Mouse (Mus musculus): Measurements from ENCODE around the gene Mrps18b. TPM values are rescaled to one million over a fixed set of nuclear protein-coding genes. Genes with fewer than 3 reads are reported as not detected.

The Mrps18b gene
- polyA plus RNA-seq, 1 experiment, result 69.7 TPM

GRCm38 (mm10) chr17:35866911-35867890, 49.0 kb downstream of the Mrps18b start:
- Histone ChIP-seq H3K4me3 (ENCODE audit: control insufficient read depth, insufficient read depth, low read length) (peak overlapping the region; percentile 96), H3K4me1 (replicated peaks; ENCODE audit: control insufficient read depth, insufficient read depth, low read length) (peaks cover 39% of the 10 kb centered on the region), H3K27me3 (ENCODE audit: control insufficient read depth, insufficient read depth, low read length) (no peaks in the 10 kb centered on the region), H3K27ac (ENCODE audit: control insufficient read depth, insufficient read depth, low read length) (peak overlapping the region; percentile 55), H3K36me3 (ENCODE audit: control insufficient read depth, insufficient read depth, low read length) (no peaks in the 10 kb centered on the region)
- peak; percentile 72 for DNase-seq
- WGBS, result 6% methylated on average over 26 of the region's 26 CpGs
- TF ChIP-seq POLR2A (IDR thresholded peaks at IDR 0.05; ENCODE audit: control insufficient read depth, extremely low read depth, insufficient read depth, low read length, poor library complexity), result no peak
- peak; percentile 10; the same call in 1 of the 2 replicates for TF ChIP-seq CTCF (IDR thresholded peaks at IDR 0.05; ENCODE audit: borderline replicate concordance, control insufficient read depth, extremely low read depth, insufficient read depth, low read length, poor library complexity)

- TF ChIP-seq CTCF (IDR thresholded peaks at IDR 0.05; ENCODE audit: borderline replicate concordance, control insufficient read depth, extremely low read depth, insufficient read depth, low read length, poor library complexity) (no peak), POLR2A (IDR thresholded peaks at IDR 0.05; ENCODE audit: control insufficient read depth, extremely low read depth, insufficient read depth, low read length, poor library complexity) (no peak)
- no peaks in the 10 kb centered on the region for H3K27me3 ChIP-seq (ENCODE audit: control insufficient read depth, insufficient read depth, low read length)
- H3K36me3 ChIP-seq (ENCODE audit: control insufficient read depth, insufficient read depth, low read length), result no peaks in the 10 kb centered on the region
- under 1% methylated on average over 38 of the region's 38 CpGs for WGBS
- peak overlapping the region; percentile 55; the same call in 1 of the 2 replicates for H3K27ac ChIP-seq (ENCODE audit: control insufficient read depth, insufficient read depth, low read length)
- H3K4me3 ChIP-seq (ENCODE audit: control insufficient read depth, insufficient read depth, low read length), result peak overlapping the region; percentile 96
- peak; percentile 59 for DNase-seq
- peaks cover 36% of the 10 kb centered on the region for H3K4me1 ChIP-seq (replicated peaks; ENCODE audit: control insufficient read depth, insufficient read depth, low read length)
These were observed 49.8 kb downstream of the Mrps18b start for GRCm38 (mm10) chr17:35866281-35866831.

GRCm38 (mm10) chr17:35865481-35866280, 50.5 kb downstream of the Mrps18b start, which contains the start of gene Ppp1r18:
Ppp1r18 (plus strand) TSS chr17:35865593.
- TF ChIP-seq CTCF (IDR thresholded peaks at IDR 0.05; ENCODE audit: borderline replicate concordance, control insufficient read depth, extremely low read depth, insufficient read depth, low read length, poor library complexity) (peak; percentile 17; the same call in 1 of the 2 replicates), POLR2A (IDR thresholded peaks at IDR 0.05; ENCODE audit: control insufficient read depth, extremely low read depth, insufficient read depth, low read length, poor library complexity) (no peak; the same call in 1 of the 2 replicates)
- H3K4me3 ChIP-seq (ENCODE audit: control insufficient read depth, insufficient read depth, low read length), result peak within 1 kb of the TSS; percentile 96
- peak; percentile 43 for DNase-seq
- peaks cover 35% of the 10 kb centered on the region for H3K4me1 ChIP-seq (replicated peaks; ENCODE audit: control insufficient read depth, insufficient read depth, low read length)
- peak within 1 kb of the TSS; percentile 36; the same call in 1 of the 2 replicates for H3K27ac ChIP-seq (ENCODE audit: control insufficient read depth, insufficient read depth, low read length)
- 2% methylated on average over 48 of the region's 48 CpGs for WGBS
- H3K27me3 ChIP-seq (ENCODE audit: control insufficient read depth, insufficient read depth, low read length), result no peaks in the 10 kb centered on the region
- H3K36me3 ChIP-seq (ENCODE audit: control insufficient read depth, insufficient read depth, low read length), result no peaks in the 10 kb centered on the region

GRCm38 (mm10) chr17:35864832-35865353, 51.3 kb downstream of the Mrps18b start:
- Histone ChIP-seq H3K27me3 (ENCODE audit: control insufficient read depth, insufficient read depth, low read length) (no peaks in the 10 kb centered on the region), H3K36me3 (ENCODE audit: control insufficient read depth, insufficient read depth, low read length) (no peaks in the 10 kb centered on the region), H3K27ac (ENCODE audit: control insufficient read depth, insufficient read depth, low read length) (no peak overlapping the region), H3K4me1 (replicated peaks; ENCODE audit: control insufficient read depth, insufficient read depth, low read length) (peaks cover 32% of the 10 kb centered on the region), H3K4me3 (ENCODE audit: control insufficient read depth, insufficient read depth, low read length) (no peak overlapping the region)
- TF ChIP-seq CTCF (IDR thresholded peaks at IDR 0.05; ENCODE audit: borderline replicate concordance, control insufficient read depth, extremely low read depth, insufficient read depth, low read length, poor library complexity) (no peak), POLR2A (IDR thresholded peaks at IDR 0.05; ENCODE audit: control insufficient read depth, extremely low read depth, insufficient read depth, low read length, poor library complexity) (no peak)
- WGBS, result 59% methylated on average over 10 of the region's 10 CpGs
- DNase-seq, result no peak

- peak; percentile 87 for DNase-seq
- WGBS, result under 1% methylated on average over 47 of the region's 47 CpGs
- Histone ChIP-seq H3K4me1 (replicated peaks; ENCODE audit: control insufficient read depth, insufficient read depth, low read length) (peaks cover 15% of the 10 kb centered on the region), H3K27me3 (ENCODE audit: control insufficient read depth, insufficient read depth, low read length) (no peaks in the 10 kb centered on the region), H3K36me3 (ENCODE audit: control insufficient read depth, insufficient read depth, low read length) (peaks cover 7% of the 10 kb centered on the region; the same call in 1 of the 2 replicates), H3K4me3 (ENCODE audit: control insufficient read depth, insufficient read depth, low read length) (peak within 1 kb of the TSS; percentile 82), H3K27ac (ENCODE audit: control insufficient read depth, insufficient read depth, low read length) (no peak within 1 kb of the TSS)
- TF ChIP-seq CTCF (IDR thresholded peaks at IDR 0.05; ENCODE audit: borderline replicate concordance, control insufficient read depth, extremely low read depth, insufficient read depth, low read length, poor library complexity), result no peak
- no peak; the same call in 1 of the 2 replicates for TF ChIP-seq POLR2A (IDR thresholded peaks at IDR 0.05; ENCODE audit: control insufficient read depth, extremely low read depth, insufficient read depth, low read length, poor library complexity)
These were observed 54.9 kb downstream of the Mrps18b start, which contains the start of gene Nrm for GRCm38 (mm10) chr17:35861198-35861857. Nrm (plus strand) TSS chr17:35861318.
